Mouse (Mus musculus): ENCODE results near the gene Epb41l4b. TPM values are rescaled to one million over a fixed set of nuclear protein-coding genes. Genes with fewer than 3 reads are reported as not detected.
A peak's percentile ranks its signal among the peaks of the same experiment; 100 is the strongest.

Gene Epb41l4b
- total RNA-seq, 2 experiments from 2014 or later: 24.9 to 29.8 TPM

DNA sequence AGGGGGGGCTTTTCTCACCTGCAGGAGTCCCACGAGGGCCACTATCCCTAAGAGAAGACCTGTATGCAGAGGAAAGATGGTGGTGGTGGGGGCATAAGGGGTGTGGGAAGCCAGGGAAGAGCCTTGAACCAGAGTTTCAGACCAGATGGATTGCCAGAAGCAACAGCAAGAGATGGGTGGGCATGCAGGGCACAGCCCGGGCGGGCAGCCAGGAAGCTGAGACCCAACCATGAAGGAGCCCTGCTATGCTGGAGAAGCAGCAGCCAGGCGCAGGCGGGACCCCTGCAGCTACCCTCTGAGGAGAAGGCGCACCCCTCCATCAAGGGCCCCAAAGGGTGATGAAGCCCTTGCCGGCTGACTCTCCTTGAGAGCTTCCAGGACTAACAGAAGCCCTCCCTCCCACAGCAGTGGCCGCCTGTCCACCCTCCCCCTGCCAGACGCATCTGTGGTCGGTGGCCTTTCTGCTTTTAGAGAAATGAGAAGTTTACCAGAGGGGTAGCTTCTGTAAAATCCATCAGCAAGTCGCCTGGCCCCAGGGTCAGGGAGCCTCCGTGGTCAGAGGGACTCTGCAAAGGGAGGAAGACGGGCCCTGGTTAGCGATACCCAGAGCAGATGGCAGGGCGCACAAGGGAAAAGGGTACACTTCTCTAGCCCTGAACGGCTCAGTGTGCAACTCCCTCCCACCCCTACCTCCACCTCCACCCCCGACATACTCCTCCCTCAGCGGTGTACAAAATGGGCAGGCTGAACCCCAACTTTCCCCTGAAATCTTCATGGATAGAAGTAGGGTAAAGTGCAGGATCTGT is 126.7 kb downstream of the Epb41l4b start:
- no peak for DNase-seq (ENCODE audit: low spot score in 2 of 2)

DNA sequence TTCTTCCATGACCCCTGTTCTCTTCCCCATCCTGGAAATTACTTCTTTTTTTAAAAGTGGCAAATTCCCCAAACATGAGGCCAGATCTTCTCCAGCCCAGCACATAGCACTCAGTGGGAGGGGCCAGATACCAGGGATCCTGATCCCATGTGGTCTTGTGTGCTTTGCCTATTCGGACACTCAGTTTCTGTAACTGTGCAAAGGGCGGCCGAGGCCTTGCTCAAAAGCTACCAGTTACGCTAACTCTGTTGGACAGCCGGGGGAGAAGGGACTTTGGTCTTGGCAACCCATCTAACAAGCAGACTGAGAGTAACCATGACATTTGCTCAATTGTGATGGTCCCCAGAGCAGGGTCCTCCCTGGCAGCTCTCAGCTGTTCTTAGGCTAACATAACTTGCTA is 128.2 kb downstream of the Epb41l4b start:
- DNase-seq (ENCODE audit: low spot score in 2 of 2): no peak

DNA sequence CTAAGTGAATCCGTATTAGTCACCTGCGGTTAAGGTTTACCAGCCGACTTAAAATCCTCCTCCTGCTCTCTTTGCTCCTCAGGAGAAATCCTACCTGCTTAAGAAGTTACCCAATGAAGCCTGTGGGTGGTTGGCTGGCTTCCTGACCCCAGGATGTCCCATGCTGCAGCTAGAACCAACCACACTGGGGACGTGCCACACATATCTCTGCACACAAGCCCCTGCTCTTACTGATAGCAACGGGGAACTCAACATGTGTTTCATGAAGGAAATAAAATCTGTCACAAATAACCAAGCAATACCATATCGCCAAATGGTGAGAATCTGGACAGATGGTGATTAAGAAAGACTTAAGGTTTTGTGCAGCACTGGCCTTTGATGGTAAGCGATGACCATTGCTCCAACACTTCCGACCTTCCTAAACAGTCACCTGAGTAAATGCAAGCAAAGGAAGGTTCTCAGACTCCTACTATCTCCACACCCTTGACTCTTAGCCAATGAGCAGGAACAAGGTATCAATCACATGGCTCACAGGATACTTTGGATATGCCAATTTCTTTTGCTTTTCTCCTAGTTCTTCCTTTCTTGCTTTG is 131.7 kb downstream of the Epb41l4b start:
- no peak for DNase-seq (ENCODE audit: low spot score in 2 of 2)

DNA sequence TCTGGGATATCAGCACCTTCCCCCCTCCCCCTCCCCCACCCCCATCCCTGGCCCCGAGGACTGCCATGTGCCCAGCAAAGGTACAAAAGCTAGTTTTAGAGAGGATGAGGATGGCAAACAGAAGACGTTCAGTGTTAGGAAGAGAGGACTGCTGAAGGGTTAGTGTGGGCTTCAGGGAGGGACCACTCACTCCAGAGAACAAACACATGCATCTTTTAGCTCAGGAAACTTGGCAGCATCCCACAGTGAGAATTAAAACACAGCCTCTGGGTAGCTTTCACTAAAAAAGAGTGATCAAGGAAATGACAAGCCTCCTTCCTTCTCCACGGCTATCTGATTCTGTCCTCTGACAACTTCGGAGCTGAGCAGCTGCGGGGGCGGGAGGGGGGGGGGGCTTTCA is 132.3 kb downstream of the Epb41l4b start:
- DNase-seq (ENCODE audit: low spot score in 2 of 2): no peak

DNA sequence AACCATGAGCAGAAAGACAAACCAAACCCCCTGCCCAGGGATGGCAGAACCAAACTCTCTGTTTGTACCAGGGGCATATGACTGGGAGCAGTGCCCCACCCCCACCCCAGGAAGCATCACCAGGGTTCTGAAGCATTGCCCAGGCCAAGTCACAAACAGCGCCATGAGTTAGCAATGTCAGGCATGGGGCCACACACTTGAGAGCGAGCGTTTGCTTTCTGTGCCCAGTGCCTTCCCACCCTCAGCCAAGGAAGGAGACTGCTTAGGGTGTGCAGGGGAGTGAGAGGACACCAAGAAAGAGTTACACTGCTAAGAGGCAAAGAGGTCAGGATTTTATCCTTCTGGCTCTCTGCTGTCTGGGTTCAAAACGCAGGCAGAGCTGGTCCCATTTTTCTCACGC is 132.8 kb downstream of the Epb41l4b start:
- no peak for DNase-seq (ENCODE audit: low spot score in 2 of 2)

DNA sequence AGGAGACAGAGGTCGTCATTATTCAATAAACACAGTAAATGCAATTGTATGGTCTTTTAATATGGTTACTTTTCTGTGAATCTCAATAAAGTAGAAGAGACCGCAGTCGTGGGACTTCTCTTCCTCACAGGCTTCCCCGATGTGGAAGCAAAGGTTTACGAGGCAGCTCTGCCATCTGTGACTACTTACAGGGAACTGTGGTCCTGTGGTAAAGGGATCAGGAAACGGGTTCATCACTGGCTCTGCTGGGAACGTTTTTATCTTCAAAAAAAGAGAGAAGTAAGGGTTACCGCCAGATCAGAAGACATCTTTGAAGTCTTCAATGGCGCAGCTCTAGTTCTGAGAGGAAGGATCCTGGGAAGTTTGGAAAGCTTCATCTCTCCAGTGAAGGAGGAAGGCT is 135.5 kb downstream of the Epb41l4b start:
- DNase-seq (ENCODE audit: low spot score in 2 of 2): no peak

DNA sequence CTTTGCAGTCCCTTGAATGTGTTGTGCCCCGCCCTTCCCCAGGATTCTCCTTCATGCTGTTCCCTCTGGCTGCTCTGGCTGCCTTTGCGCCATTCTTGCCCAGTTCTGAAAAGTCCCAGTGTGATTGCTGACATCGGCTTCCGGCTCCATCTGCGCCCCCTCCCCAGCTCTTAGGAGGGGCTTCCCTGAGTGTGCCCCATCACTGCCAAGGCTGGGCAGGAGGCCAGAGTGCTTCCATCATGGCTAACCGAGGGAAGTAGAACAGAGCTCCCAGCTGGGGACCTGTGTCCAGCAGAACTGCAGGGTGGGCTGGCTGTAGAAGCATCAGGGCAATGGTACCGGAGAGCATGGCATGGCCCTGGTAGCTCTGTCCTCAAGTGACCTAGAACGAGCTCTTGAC is 138.2 kb downstream of the Epb41l4b start:
- no peak for DNase-seq (ENCODE audit: low spot score in 2 of 2)

DNA sequence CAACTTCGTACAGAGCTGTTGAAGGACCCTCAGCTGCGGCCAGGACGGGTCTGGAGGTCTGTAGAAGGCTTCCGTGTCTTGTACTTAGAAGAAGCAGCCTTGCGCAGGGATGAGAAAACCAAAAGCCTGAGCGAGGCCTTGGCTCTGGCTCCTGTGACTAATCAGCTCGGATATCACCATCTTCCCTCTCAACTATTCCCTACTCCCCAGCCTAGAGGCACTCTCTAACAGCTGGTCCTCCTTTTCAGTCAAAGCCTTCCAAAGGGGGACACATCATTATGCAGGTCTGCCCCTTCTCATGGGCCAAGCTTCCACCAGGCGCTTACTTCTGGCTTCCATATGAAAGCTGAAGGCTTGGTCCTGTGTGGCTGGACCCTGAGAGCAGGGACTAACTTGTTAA is 139.4 kb downstream of the Epb41l4b start:
- no peak for DNase-seq (ENCODE audit: low spot score in 2 of 2)

DNA sequence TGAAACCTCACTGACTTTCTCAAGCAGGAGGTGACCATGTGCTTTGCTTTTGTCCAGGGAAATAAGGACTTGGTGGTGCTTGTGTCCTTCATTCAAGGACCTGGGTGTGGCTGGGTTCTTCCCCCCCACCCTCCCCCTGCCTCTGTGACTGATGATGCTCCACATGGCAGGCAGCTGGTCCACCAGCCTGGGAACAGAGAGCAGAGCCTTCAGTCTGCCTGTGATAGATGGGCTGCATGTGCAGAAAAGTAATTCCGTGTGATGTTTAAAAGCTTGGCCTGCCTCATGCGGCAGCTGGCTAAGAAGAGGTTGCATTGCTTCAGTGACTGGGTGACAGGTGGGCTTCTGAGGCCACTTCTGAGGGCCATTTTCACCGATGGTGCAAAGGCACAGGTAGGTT is 140.5 kb downstream of the Epb41l4b start:
- DNase-seq (ENCODE audit: low spot score in 2 of 2): no peak

DNA sequence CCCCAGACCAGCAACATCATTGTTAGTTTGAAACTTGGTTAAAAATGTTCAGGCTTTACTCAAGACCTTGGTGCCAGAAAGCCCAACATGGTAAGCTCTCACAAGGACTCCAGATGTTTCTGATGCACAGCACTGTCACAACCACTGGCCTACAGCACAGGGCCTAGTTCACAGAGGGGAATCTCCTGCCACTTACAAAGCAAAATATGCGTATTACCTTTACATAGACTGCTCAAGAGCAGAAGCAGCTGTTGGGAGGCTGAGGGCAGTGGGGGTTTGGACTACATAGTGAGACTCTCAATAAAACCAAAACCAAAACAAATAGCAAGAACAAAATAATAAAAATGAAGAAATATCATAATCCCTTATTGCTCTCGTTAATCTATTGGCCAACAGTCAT is 141.8 kb downstream of the Epb41l4b start:
- no peak for DNase-seq (ENCODE audit: low spot score in 2 of 2)

DNA sequence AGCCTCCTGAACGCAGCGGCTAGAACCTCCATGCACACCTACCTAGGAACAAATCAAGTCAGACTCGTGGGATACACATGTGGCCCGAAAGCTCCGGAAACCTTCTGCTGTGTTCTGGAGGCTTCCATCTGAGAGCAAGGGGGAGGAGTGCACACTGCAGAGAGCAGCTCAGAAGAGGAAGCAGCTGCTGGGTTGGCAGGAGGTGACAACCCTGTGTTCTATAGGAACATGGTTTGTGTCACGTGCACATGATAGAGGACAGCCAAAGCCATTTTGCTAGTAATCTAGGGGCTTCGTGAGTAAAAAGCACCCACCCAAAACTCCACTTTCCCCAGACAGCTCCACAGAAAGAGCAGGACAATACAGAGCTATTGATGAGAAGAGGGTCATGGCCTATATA is 149.9 kb downstream of the Epb41l4b start:
- DNase-seq (ENCODE audit: low spot score in 2 of 2): no peak

DNA sequence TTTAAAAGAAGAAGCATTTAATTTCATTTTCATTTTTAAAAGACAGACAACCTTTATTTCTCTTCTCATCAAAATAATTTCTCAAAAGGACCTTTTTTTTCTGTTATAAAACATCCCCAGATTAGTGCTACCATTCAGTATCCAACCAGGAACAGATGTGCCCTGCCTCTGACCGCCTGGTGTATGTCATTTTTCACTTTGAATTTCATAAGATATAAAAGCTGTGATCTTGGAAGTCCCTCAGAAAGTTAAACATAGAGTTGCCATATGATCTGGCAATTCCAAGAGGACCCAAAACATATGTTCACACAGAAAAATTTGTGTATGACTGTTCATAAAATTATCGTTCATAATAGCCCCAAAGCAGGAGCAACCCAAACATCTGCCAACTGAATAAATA is 151.3 kb downstream of the Epb41l4b start:
- DNase-seq (ENCODE audit: low spot score in 2 of 2): no peak

DNA sequence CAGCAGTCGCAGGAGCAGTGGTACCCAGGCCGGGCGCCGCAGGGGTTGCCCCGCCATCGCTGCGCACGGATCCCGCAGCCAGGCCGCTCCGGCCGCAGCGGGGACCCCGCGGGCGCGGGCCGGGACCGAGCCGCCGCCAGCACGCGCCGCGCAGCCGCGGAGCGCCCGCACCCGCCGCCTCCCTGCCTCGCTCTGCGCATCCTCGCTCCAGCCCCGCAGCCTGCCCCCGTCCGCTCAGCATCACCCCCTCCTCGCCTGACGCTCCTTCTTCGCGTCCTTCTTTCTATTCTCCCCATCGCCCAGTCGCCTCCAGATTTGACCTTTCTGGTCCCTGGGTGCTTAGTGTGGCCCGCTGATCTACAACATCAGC is 153.0 kb downstream of the Epb41l4b start, which contains the start of gene Frrs1l:
Gene Frrs1l, minus strand, starts transcription at position 177 of the 370 bp plus-strand sequence.
- peak; percentile 67 to 68 for DNase-seq (ENCODE audit: low spot score in 2 of 2)

DNA sequence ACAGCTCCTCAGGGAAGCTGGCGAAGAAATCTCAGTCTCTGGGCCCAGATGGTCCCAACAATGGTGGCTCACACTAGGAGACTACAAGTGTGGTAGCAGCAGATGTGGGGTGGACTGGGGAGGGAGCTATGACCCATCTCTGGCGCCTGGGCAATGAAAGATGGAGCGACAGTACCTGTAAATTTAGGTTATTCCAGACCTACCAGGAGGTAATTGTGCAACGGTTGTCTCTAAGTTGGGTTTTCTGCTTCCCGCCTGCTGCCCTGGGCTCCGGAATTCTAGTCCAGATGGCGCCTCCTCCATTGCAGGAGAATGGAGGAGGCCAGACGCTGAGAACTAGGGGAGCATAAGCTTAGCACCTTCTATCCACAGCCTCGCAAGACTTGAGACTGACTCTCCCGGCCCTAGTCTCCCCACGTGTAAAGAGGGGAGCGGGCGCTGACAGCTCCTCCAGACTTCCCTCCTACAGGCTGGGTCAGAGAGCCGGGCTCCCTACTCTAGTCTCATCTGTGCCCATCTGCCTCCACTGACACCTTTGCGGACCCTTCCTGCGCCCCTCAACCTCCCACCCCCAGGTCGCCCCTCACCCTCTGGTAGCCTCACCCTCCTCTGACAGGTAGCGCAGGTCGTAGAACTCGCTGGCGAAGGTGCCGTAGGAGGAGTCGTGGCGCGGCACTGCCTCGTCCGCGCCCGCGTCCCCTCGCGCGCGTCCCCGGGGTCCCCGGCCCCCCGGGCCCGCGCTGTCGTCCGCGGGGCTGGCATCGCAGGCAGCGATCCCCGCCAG is 153.6 kb downstream of the Epb41l4b start:
- peak; percentile 54 to 69 for DNase-seq (ENCODE audit: low spot score in 2 of 2)

DNA sequence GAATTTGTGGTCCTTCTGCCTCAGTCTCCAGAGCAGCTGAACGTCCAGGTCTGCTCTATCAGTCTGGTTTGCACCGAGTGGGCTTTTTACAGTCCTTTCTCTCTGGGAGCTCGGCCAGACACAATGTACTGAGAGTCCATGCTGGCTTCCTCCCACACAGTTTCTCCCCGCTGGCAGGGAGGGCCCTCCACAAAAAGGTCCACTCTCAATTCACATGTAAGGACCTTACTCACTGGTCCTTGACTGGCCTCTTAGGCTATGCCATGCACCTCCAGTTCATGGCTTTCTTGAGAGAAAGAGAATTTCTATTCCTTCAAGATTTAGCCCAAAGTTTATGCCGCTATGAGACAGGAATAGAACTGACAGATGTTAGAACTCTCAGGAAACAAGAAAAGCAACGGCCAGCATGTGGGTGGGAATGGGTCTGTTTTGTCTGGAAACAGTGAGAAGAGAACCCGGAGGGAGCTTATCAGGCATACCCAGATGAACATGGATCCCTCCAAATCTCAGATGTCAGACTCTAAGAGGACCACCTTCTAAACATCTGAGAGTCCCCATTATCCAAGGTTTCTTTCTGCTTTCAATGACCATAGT is 177.6 kb downstream of the Epb41l4b start:
- DNase-seq (ENCODE audit: low spot score in 2 of 2): peak; percentile 22 to 41

DNA sequence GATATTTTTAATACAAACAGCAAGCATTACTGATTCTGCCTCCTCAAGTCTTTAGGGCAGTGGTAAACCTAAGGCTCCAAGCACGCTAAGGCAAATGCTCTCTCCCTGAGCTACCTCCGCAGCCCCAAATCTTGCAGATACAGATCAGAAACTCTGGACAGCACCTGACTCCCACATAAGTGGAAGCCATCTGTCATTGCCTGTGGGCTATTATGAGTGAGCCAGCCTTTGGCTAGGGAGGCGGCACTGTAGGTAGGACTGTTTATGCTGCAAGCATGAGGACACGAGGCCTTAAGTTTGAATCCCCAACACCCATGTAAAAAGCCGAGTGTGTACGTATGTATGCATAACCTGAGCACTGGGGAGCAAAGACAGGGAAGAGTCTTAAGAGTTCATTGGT is 179.6 kb downstream of the Epb41l4b start:
- DNase-seq (ENCODE audit: low spot score in 2 of 2): no peak

DNA sequence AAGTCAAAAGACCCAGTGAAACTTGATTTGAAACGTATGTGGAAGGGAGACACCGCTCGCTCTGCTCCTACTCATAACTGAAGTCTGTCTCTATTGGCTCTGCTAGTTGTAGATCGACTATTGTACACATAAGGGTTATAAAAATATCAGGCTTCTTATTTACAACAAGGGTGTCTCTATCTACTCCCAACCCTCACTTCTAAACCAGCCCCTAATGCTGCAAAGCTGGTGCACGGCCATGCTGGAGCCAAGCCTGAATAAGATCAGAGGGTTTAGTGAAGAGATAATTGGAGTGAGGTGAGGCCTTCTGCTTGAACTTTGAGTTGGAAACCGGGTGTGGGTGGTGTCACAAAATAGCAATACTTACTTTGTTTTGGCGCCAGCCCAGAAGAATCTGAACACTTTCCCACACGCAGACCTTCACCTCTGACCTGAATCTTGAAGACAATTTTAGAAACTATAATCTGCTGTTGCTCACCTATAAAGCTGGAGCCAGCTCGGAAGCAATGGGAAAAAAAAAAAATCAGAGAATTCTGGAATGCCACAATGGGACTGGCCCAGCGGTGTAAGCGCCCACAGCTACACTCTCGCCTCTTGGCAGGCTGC is 181.8 kb downstream of the Epb41l4b start:
- DNase-seq (ENCODE audit: low spot score in 2 of 2): no peak

DNA sequence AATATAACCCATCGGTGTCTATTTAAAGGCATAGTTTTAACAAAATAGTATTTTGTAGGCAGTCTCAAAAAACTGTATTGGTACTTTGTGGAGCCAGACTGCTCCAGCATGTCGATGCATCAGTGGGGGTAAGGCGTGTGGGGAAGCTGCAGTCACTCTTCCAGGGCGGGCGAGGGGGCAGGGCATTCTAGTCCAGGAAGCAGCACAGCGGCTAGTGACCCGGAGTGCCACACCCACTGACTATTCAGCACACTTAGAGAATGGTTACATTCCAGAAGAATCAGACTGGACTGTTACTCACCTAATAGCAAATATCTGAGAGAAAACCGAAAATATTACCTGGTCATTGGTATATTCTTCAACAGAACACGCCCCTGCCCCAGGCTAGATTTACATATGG is 185.7 kb downstream of the Epb41l4b start:
- no peak for DNase-seq (ENCODE audit: low spot score in 2 of 2)

DNA sequence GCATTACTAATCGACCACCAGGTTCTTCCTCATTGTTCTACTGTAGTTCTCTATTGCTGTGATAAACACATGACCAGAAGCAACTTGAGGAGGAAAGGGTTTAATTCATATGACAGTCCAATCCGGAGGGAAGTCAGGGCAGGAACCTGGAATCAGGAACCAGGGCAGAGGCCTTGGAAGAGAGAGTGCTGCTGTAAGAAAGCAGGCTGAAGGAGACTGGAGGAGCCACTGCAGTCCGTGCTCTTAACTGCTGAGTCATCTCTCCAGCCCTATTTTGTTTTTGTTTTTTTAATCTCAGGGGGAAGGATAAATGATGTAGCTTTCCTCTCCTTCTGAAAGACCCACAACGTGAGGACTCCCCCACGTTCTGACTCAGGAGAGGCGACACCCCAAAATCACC is 190.0 kb downstream of the Epb41l4b start:
- no peak for DNase-seq (ENCODE audit: low spot score in 2 of 2)

DNA sequence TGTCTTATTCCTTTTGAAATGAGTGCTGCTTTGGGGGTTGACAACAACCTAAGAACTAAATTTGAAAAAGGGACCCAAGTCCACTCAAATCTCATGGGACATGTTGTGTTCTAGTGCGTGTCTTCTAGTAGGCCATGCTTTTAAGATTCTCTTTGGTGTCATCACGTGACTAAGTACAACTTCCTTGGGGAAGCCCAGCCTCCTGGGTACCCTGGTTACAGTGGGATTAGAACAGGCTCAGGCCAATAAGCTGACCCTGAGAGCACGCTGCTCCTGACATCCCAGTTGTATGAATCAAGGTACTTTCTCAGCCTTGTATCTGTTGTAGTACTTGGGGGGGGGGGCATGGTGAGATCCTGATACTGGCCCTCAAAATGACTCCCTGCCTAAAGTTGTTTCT is 191.5 kb downstream of the Epb41l4b start:
- no peak for DNase-seq (ENCODE audit: low spot score in 2 of 2)

DNA sequence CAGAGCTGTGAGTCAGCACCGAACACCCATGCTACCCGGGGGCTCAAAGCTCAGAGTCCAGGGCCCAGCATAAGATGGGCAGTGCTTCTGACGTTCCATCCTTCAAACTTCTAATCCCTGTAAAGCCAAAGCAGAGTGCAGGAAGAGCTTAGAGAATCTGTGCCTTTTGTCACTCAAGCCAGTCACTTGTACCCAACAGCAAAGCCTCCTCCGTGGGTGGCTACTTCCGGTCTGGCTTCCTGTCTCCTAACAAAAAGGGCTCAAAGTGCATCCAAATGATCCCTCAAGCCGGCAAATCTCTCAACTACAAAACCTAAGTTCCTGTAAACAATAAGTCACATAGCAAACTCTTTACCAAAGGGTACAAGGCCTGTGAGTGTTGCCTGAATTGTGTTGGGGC is 193.7 kb downstream of the Epb41l4b start:
- DNase-seq (ENCODE audit: low spot score in 2 of 2): no peak

Data from layer of hippocampus, adult 18-20 months (tissue).